Mouse (Mus musculus) testis, adult 2 months (tissue): ENCODE measurements around the gene Il17rb.

Source experiments
- CTCF ChIP-seq: fragments of 200-500 bp; IDR thresholded peaks from 2 replicates; pipeline ENCODE4 v1.5.1; 2012; ENCODE audit warnings: low read depth, mild to moderate bottlenecking, inconsistent platforms, low read length, moderate library complexity; ENCODE audit not compliant: control insufficient read depth, insufficient read depth, insufficient replicate concordance
- POLR2A ChIP-seq: fragments of 200-500 bp; IDR thresholded peaks from 2 replicates; pipeline ENCODE4 v1.6.1; 2012; ENCODE audit warnings: low read depth, mild to moderate bottlenecking, inconsistent platforms, low read length, moderate library complexity; ENCODE audit not compliant: control insufficient read depth

GRCm38 (mm10) chr14:30017794-30018462, 9.2 kb upstream of the Il17rb start:
- TF ChIP-seq POLR2A = no peak
- TF ChIP-seq CTCF = no peak
